Mouse (Mus musculus) heart, postnatal 0 days (tissue): ENCODE measurements around the gene Gm49373.

Source experiments
- CTCF ChIP-seq: IDR thresholded peaks from 2 replicates; pipeline ENCODE4 v1.5.1; 2016; ENCODE audit warnings: antibody characterized with exemption, control low read depth, low read depth
- EP300 ChIP-seq: IDR thresholded peaks from 2 replicates; pipeline ENCODE4 v1.6.1; 2016; ENCODE audit warnings: antibody characterized with exemption, low read depth

- TF ChIP-seq CTCF (no peak), EP300 (no peak)
These were observed 36.2 kb downstream of the Gm49373 start for GRCm38 (mm10) chr9:21036666-21037065.
